22 mouse cellular contexts compared by ENCODE assay signal in the genomic region with DNA sequence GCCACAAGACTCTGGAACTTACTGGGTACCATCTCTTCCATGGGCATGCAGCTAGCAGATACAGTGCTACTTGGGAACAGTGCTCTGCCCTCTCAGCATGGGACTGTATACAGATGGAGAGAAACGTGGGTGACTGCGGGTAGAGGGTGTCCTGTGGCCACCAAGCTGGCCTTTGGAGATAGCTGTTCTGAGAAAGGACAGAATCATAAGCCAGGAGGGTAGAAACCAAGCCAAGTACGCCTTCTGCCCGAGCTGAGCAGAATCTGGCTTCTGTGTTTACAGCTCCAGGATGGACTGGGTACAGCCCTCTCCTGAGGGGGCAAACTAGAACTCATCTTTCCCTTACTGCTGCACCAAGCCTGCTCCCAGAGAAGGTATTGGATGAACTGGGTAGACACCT. TPM values are rescaled to one million over a fixed set of nuclear protein-coding genes. Genes with fewer than 3 reads are reported as not detected.
DNase-seq lines count a peak whose midpoint lies in the region; ATAC-seq lines count a peak whose summit lies in the region.
"Had no signal": no experiment of that assay in that cellular context is flagged by ENCODE, and none has a peak within 500 bp of the region (broad histone marks: within the 10 kb centered on the region; RNA-seq: fewer than 3 reads in every experiment).

No protein-coding gene starts in this region.

- ATAC-seq in forebrain, embryonic 15.5 days (replicated peaks) = no peak
- ATAC-seq in forebrain, embryonic 16.5 days = no peak
- no peak for ATAC-seq in midbrain, embryonic 13.5 days
- ATAC-seq in midbrain, embryonic 16.5 days = no peak
- no peak for ATAC-seq in monocyte, adult 5-6 weeks (replicated peaks; ENCODE audit: insufficient number of reproducible peaks, low FRiP score, low TSS enrichment, poor library complexity, severe bottlenecking)
- ATAC-seq: CD4-positive, CD25-positive, alpha-beta regulatory T cell, adult 4 months; inflammation-experienced regulatory T-cells, adult 6 months had no signal

- H3K4me3 ChIP-seq in forebrain, embryonic 15.5 days = no peak overlapping the region
- H3K4me3 ChIP-seq in forebrain, embryonic 16.5 days (replicated peaks; ENCODE audit: low read length) = no peak overlapping the region
- no peak overlapping the region for H3K4me3 ChIP-seq in midbrain, embryonic 13.5 days (replicated peaks)
- no peak overlapping the region for H3K4me3 ChIP-seq in midbrain, embryonic 16.5 days (ENCODE audit: low read depth, low read length)
- H3K4me3 ChIP-seq: embryonic facial prominence, embryonic 15.5 days; liver, embryonic 13.5 days; neural tube, embryonic 15.5 days had no signal

- no peaks in the 10 kb centered on the region for H3K9me3 ChIP-seq in forebrain, embryonic 15.5 days
- H3K9me3 ChIP-seq in forebrain, embryonic 16.5 days (ENCODE audit: control insufficient read depth, low read length) = no peaks in the 10 kb centered on the region
- H3K9me3 ChIP-seq in midbrain, embryonic 13.5 days = no peaks in the 10 kb centered on the region
- no peaks in the 10 kb centered on the region for H3K9me3 ChIP-seq in midbrain, embryonic 16.5 days (replicated peaks; ENCODE audit: control insufficient read depth, low read length, poor library complexity, severe bottlenecking)
- H3K9me3 ChIP-seq: embryonic facial prominence, embryonic 15.5 days; liver, embryonic 13.5 days; neural tube, embryonic 15.5 days had no signal

- 76% methylated on average over 4 of the region's 4 CpGs for WGBS in forebrain, embryonic 15.5 days
- WGBS in forebrain, embryonic 16.5 days = 75% methylated on average over 4 of the region's 4 CpGs
- 96% methylated on average over 4 of the region's 4 CpGs for WGBS in midbrain, embryonic 13.5 days
- WGBS in midbrain, embryonic 16.5 days = 94% methylated on average over 4 of the region's 4 CpGs

- H3K4me2 ChIP-seq in forebrain, embryonic 15.5 days (replicated peaks) = no peak overlapping the region
- no peak overlapping the region for H3K4me2 ChIP-seq in forebrain, embryonic 16.5 days (ENCODE audit: low read length)
- no peak overlapping the region for H3K4me2 ChIP-seq in midbrain, embryonic 13.5 days (replicated peaks)
- H3K4me2 ChIP-seq in midbrain, embryonic 16.5 days (ENCODE audit: low read length) = no peak overlapping the region
- H3K4me2 ChIP-seq: embryonic facial prominence, embryonic 15.5 days; hindbrain, embryonic 14.5 days; liver, embryonic 13.5 days; neural tube, embryonic 15.5 days had no signal

- peaks cover 40% of the 10 kb centered on the region for H3K4me1 ChIP-seq in forebrain, embryonic 15.5 days
- H3K4me1 ChIP-seq in forebrain, embryonic 16.5 days (replicated peaks; ENCODE audit: control insufficient read depth, insufficient read depth, low read length) = peaks cover 37% of the 10 kb centered on the region
- H3K4me1 ChIP-seq in midbrain, embryonic 13.5 days (replicated peaks) = peaks cover 17% of the 10 kb centered on the region
- peaks cover 13% of the 10 kb centered on the region for H3K4me1 ChIP-seq in midbrain, embryonic 16.5 days (ENCODE audit: control insufficient read depth, insufficient read depth, low read length)

- no peaks in the 10 kb centered on the region for H3K27me3 ChIP-seq in forebrain, embryonic 15.5 days
- no peaks in the 10 kb centered on the region for H3K27me3 ChIP-seq in forebrain, embryonic 16.5 days (replicated peaks; ENCODE audit: control insufficient read depth, insufficient read depth, low read length)
- H3K27me3 ChIP-seq in midbrain, embryonic 13.5 days = peaks cover under 1% of the 10 kb centered on the region; the same call in 1 of the 2 replicates
- no peaks in the 10 kb centered on the region for H3K27me3 ChIP-seq in midbrain, embryonic 16.5 days (ENCODE audit: control insufficient read depth, insufficient read depth, low read depth, low read length)
- H3K27me3 ChIP-seq: embryonic facial prominence, embryonic 15.5 days; neural tube, embryonic 15.5 days had no signal

- peak; percentile 89 to 90 for DNase-seq in cerebellum, postnatal 10 days
- DNase-seq in adrenal gland, adult (ENCODE audit: inconsistent age in 2 of 2, low spot score in 1 of 2) = no peak
- DNase-seq: adrenal gland, postnatal 25 days; gastrocnemius, postnatal 36 days; kidney, postnatal 25 days; liver, embryonic 13.5 days; lung, adult 2 months; lung, postnatal 14 days; midbrain, embryonic 14.5 days; right cerebral cortex, adult 18-20 months; thymus, adult 18-20 months; thymus, postnatal 36 days had no signal

- H3K36me3 ChIP-seq in forebrain, embryonic 15.5 days = peaks cover 2% of the 10 kb centered on the region; the same call in 1 of the 2 replicates
- no peaks in the 10 kb centered on the region for H3K36me3 ChIP-seq in forebrain, embryonic 16.5 days (ENCODE audit: control insufficient read depth, insufficient read depth)
- H3K36me3 ChIP-seq in midbrain, embryonic 13.5 days = peaks cover 58% of the 10 kb centered on the region
- H3K36me3 ChIP-seq in midbrain, embryonic 16.5 days (ENCODE audit: control insufficient read depth, insufficient read depth, low read length) = peaks cover 3% of the 10 kb centered on the region; the same call in 1 of the 2 replicates

- no peak overlapping the region for H3K9ac ChIP-seq in forebrain, embryonic 15.5 days (replicated peaks)
- no peak overlapping the region for H3K9ac ChIP-seq in forebrain, embryonic 16.5 days (replicated peaks; ENCODE audit: low read depth, low read length)
- 0 out of 2 replicates have a peak overlapping the region, but pooled peaks have one; percentile 23 for H3K9ac ChIP-seq in midbrain, embryonic 13.5 days (replicated peaks)
- H3K9ac ChIP-seq in midbrain, embryonic 16.5 days (ENCODE audit: low read depth, low read length) = no peak overlapping the region
- H3K9ac ChIP-seq: embryonic facial prominence, embryonic 15.5 days; hindbrain, embryonic 14.5 days; liver, embryonic 13.5 days; neural tube, embryonic 15.5 days had no signal

- peak overlapping the region; percentile 73; the same call in 1 of the 2 replicates for H3K27ac ChIP-seq in forebrain, embryonic 15.5 days (replicated peaks)
- H3K27ac ChIP-seq in forebrain, embryonic 16.5 days (ENCODE audit: low read length) = no peak overlapping the region; the same call in 1 of the 2 replicates
- H3K27ac ChIP-seq in midbrain, embryonic 13.5 days = no peak overlapping the region
- H3K27ac ChIP-seq in midbrain, embryonic 16.5 days (ENCODE audit: low read length) = no peak overlapping the region
- H3K27ac ChIP-seq: embryonic facial prominence, embryonic 15.5 days; hindbrain, embryonic 14.5 days; liver, embryonic 13.5 days had no signal

RNA-seq across cellular contexts. Expression of a gene that starts 18.8 kb away (rescaled TPM):
- polyA plus RNA-seq in forebrain, embryonic 15.5 days (2015; fragmentation: Nextera tagmentation; extraction: Ambion mirVana) = 1.0 and 1.4 TPM in 2 replicates
- polyA plus RNA-seq in forebrain, embryonic 16.5 days (2015; fragmentation: Nextera tagmentation; extraction: Ambion mirVana) = 1.2 and 1.3 TPM in 2 replicates
- polyA plus RNA-seq in midbrain, embryonic 13.5 days (2015; fragmentation: Nextera tagmentation; extraction: Ambion mirVana) = 2.0 and 2.3 TPM in 2 replicates
- polyA plus RNA-seq in midbrain, embryonic 16.5 days (2015; fragmentation: Nextera tagmentation; extraction: Ambion mirVana) = 3.1 and 4.9 TPM in 2 replicates
- 0.75 TPM in 1 of 3 replicates, not detected in the others for total RNA-seq in monocyte, adult 5-6 weeks (2017)

Comparison
In these comparisons a context has a peak if more than half of its experiments do, and no peak if none do; other contexts are left out.
1. DNase-seq: peak in cerebellum, postnatal 10 days (2 of 2); none in adrenal gland, adult (0 of 2).